Comparison of ENCODE assay signal across 16 mouse cellular contexts in the genomic region with DNA sequence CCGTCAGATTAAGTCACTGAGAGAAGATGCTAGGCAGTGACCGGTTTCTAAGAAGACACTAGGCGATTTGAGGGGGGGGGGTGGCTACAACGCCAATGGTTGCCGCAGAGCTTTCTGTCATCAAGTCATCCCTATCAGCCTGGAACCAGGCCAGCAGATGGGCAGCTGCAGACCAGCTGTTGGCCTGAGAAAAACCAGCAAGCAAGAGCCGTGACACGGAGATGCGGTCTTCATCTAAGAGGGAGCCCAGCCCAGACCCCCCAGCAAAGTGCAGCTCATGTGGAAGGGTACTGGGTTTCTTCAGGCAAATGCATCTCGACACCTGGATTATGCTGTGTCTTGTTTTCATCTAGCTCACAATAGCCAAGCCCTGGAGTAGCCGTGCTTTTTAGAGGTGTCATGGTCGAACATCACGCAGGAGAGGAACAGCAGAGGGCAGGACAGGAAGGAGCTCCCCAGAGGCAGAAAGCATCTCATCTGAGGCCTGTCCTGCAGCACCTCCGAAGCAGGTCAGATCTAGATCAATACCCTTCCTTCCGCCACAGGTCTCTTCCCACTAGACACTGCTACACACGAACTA.
DNase-seq lines count a peak whose midpoint lies in the region; ATAC-seq and TF ChIP-seq lines count a peak whose summit lies in the region.
"Had no signal": no experiment of that assay in that cellular context is flagged by ENCODE, and none has a peak within 500 bp of the region (broad histone marks: within the 10 kb centered on the region; RNA-seq: fewer than 3 reads in every experiment).

No protein-coding gene starts in this region.

- H3K27me3 ChIP-seq in lung, postnatal 0 days (replicated peaks; ENCODE audit: insufficient read depth, low read length), result no peaks in the 10 kb centered on the region
- H3K27me3 ChIP-seq in embryonic facial prominence, embryonic 10.5 days (replicated peaks; ENCODE audit: low read depth, poor library complexity, severe bottlenecking), result peaks cover 91% of the 10 kb centered on the region
- peaks cover 8% of the 10 kb centered on the region; the same call in 1 of the 2 replicates for H3K27me3 ChIP-seq in embryonic facial prominence, embryonic 13.5 days
- no peaks in the 10 kb centered on the region for H3K27me3 ChIP-seq in limb, embryonic 15.5 days

- no peak for TF ChIP-seq EP300 in lung, postnatal 0 days (IDR thresholded peaks at IDR 0.05)

- no peak overlapping the region for H3K27ac ChIP-seq in lung, postnatal 0 days (ENCODE audit: low read length)
- peak overlapping the region; percentile 7 for H3K27ac ChIP-seq in embryonic facial prominence, embryonic 10.5 days (replicated peaks)
- peak overlapping the region; percentile 22; the same call in 1 of the 2 replicates for H3K27ac ChIP-seq in embryonic facial prominence, embryonic 13.5 days
- peak overlapping the region; percentile 67 for H3K27ac ChIP-seq in limb, embryonic 15.5 days
- H3K27ac ChIP-seq: heart, adult 2 months; kidney, embryonic 15.5 days; liver, embryonic 14.5 days had no signal

- no peak overlapping the region for H3K4me2 ChIP-seq in lung, postnatal 0 days (replicated peaks; ENCODE audit: low read depth, low read length)
- peak overlapping the region; percentile 16 for H3K4me2 ChIP-seq in embryonic facial prominence, embryonic 13.5 days
- H3K4me2 ChIP-seq in limb, embryonic 15.5 days, result no peak overlapping the region
- H3K4me2 ChIP-seq: kidney, embryonic 15.5 days had no signal

- H3K9me3 ChIP-seq in lung, postnatal 0 days (ENCODE audit: low read length), result no peaks in the 10 kb centered on the region
- no peaks in the 10 kb centered on the region for H3K9me3 ChIP-seq in embryonic facial prominence, embryonic 10.5 days
- H3K9me3 ChIP-seq in embryonic facial prominence, embryonic 13.5 days, result no peaks in the 10 kb centered on the region
- H3K9me3 ChIP-seq in limb, embryonic 15.5 days, result no peaks in the 10 kb centered on the region
- H3K9me3 ChIP-seq: kidney, embryonic 15.5 days had no signal

- H3K4me3 ChIP-seq in lung, postnatal 0 days (ENCODE audit: low read depth, low read length), result no peak overlapping the region
- no peak overlapping the region for H3K4me3 ChIP-seq in embryonic facial prominence, embryonic 10.5 days
- no peak overlapping the region for H3K4me3 ChIP-seq in embryonic facial prominence, embryonic 13.5 days
- no peak overlapping the region for H3K4me3 ChIP-seq in limb, embryonic 15.5 days
- H3K4me3 ChIP-seq: gastrocnemius, adult 2 months; heart, adult 2 months; kidney, embryonic 15.5 days had no signal

- TF ChIP-seq CTCF in lung, postnatal 0 days (IDR thresholded peaks at IDR 0.05), result no peak

- H3K4me1 ChIP-seq in lung, postnatal 0 days (ENCODE audit: insufficient read depth, low read depth, low read length), result peaks cover 22% of the 10 kb centered on the region
- peaks cover 76% of the 10 kb centered on the region for H3K4me1 ChIP-seq in embryonic facial prominence, embryonic 10.5 days
- peaks cover 80% of the 10 kb centered on the region for H3K4me1 ChIP-seq in embryonic facial prominence, embryonic 13.5 days
- peaks cover 80% of the 10 kb centered on the region for H3K4me1 ChIP-seq in limb, embryonic 15.5 days

- H3K36me3 ChIP-seq in lung, postnatal 0 days (ENCODE audit: insufficient read depth, low read length), result no peaks in the 10 kb centered on the region
- H3K36me3 ChIP-seq in embryonic facial prominence, embryonic 10.5 days (replicated peaks), result no peaks in the 10 kb centered on the region
- H3K36me3 ChIP-seq in embryonic facial prominence, embryonic 13.5 days, result no peaks in the 10 kb centered on the region
- H3K36me3 ChIP-seq in limb, embryonic 15.5 days, result no peaks in the 10 kb centered on the region
- H3K36me3 ChIP-seq: kidney, embryonic 15.5 days had no signal

- no peak for ATAC-seq in lung, postnatal 0 days
- ATAC-seq in embryonic facial prominence, embryonic 13.5 days (ENCODE audit: insufficient number of reproducible peaks, insufficient read depth, low FRiP score, low TSS enrichment, low read depth), result no peak
- no peak for ATAC-seq in limb, embryonic 15.5 days (ENCODE audit: insufficient number of reproducible peaks, low FRiP score, low TSS enrichment, low read depth)
- ATAC-seq: forebrain, postnatal 0 days had no signal

- no peak overlapping the region for H3K9ac ChIP-seq in lung, postnatal 0 days (replicated peaks; ENCODE audit: low read depth)
- H3K9ac ChIP-seq in embryonic facial prominence, embryonic 13.5 days, result no peak overlapping the region
- no peak overlapping the region for H3K9ac ChIP-seq in limb, embryonic 15.5 days
- H3K9ac ChIP-seq: forebrain, postnatal 0 days; kidney, embryonic 15.5 days; liver, embryonic 14.5 days had no signal

- WGBS in lung, postnatal 0 days, result 60% methylated on average over 15 of the region's 15 CpGs
- 59% methylated on average over 15 of the region's 15 CpGs for WGBS in embryonic facial prominence, embryonic 10.5 days
- WGBS in embryonic facial prominence, embryonic 13.5 days, result 47% methylated on average over 15 of the region's 15 CpGs
- WGBS in limb, embryonic 15.5 days, result 54% methylated on average over 15 of the region's 15 CpGs

- DNase-seq in lung, postnatal 10 days, result peak; percentile 76
- no peak for DNase-seq in lung, postnatal 0 days (ENCODE audit: low spot score)
- peak; percentile 63 for DNase-seq in embryonic facial prominence, embryonic 10.5 days (ENCODE audit: low spot score)
- no peak for DNase-seq in adrenal gland, adult 8-10 months
- DNase-seq in gastrocnemius, postnatal 10 days, result no peak
- DNase-seq: cerebellum, postnatal 36 days; forebrain, postnatal 0 days; gastrocnemius, adult 2 months; heart, adult 2 months; midbrain, embryonic 14.5 days; spleen, adult 18-20 months; thymus, postnatal 25 days had no signal

Comparison
In these comparisons a context has a peak if more than half of its experiments do, and no peak if none do; other contexts are left out.
1. DNase-seq: peak in lung, postnatal 10 days (single experiment) and embryonic facial prominence, embryonic 10.5 days (single experiment); none in lung, postnatal 0 days (single experiment), adrenal gland, adult 8-10 months (single experiment) and gastrocnemius, postnatal 10 days (single experiment).